12 mouse cellular contexts compared by ENCODE assay signal in genomic region chr4:41495850-41496249, GRCm38 (mm10). TPM values are rescaled to one million over a fixed set of nuclear protein-coding genes. Genes with fewer than 3 reads are reported as not detected.
DNase-seq lines count a peak whose midpoint lies in the region; ATAC-seq lines count a peak whose summit lies in the region.
"Had no signal": no experiment of that assay in that cellular context is flagged by ENCODE, and none has a peak within 500 bp of the region (broad histone marks: within the 10 kb centered on the region; RNA-seq: fewer than 3 reads in every experiment).

No protein-coding gene starts in this region.

- no peak overlapping the region for H3K4me2 ChIP-seq in embryonic facial prominence, embryonic 14.5 days (ENCODE audit: low read depth, low read length)
- H3K4me2 ChIP-seq in hindbrain, embryonic 15.5 days = no peak overlapping the region
- H3K4me2 ChIP-seq in hindbrain, embryonic 11.5 days (replicated peaks; ENCODE audit: low read depth, low read length) = no peak overlapping the region
- H3K4me2 ChIP-seq: liver, embryonic 13.5 days had no signal

- peak; percentile 41; the same call in 1 of the 2 replicates for ATAC-seq in embryonic facial prominence, embryonic 14.5 days (ENCODE audit: low read depth)
- ATAC-seq in hindbrain, embryonic 15.5 days (ENCODE audit: low FRiP score, low read depth) = peak; percentile 77
- no peak for ATAC-seq in hindbrain, embryonic 11.5 days (ENCODE audit: low FRiP score)

- H3K9ac ChIP-seq in embryonic facial prominence, embryonic 14.5 days (ENCODE audit: low read depth, low read length) = no peak overlapping the region
- H3K9ac ChIP-seq in hindbrain, embryonic 15.5 days = no peak overlapping the region
- no peak overlapping the region for H3K9ac ChIP-seq in hindbrain, embryonic 11.5 days (ENCODE audit: low read depth, low read length)
- H3K9ac ChIP-seq: liver, embryonic 13.5 days had no signal

- H3K27ac ChIP-seq in embryonic facial prominence, embryonic 14.5 days (replicated peaks; ENCODE audit: low read depth, low read length) = no peak overlapping the region
- no peak overlapping the region for H3K27ac ChIP-seq in embryonic facial prominence, embryonic 10.5 days (replicated peaks)
- no peak overlapping the region for H3K27ac ChIP-seq in hindbrain, embryonic 15.5 days (replicated peaks)
- no peak overlapping the region for H3K27ac ChIP-seq in hindbrain, embryonic 11.5 days (ENCODE audit: low read depth, low read length)
- H3K27ac ChIP-seq: liver, embryonic 13.5 days had no signal

- H3K4me1 ChIP-seq in embryonic facial prominence, embryonic 14.5 days (ENCODE audit: control insufficient read depth, insufficient read depth, low read length) = peaks cover 14% of the 10 kb centered on the region; the same call in 1 of the 2 replicates
- H3K4me1 ChIP-seq in embryonic facial prominence, embryonic 10.5 days = peaks cover 24% of the 10 kb centered on the region
- peaks cover 27% of the 10 kb centered on the region for H3K4me1 ChIP-seq in hindbrain, embryonic 15.5 days (replicated peaks)
- H3K4me1 ChIP-seq in hindbrain, embryonic 11.5 days (replicated peaks; ENCODE audit: control insufficient read depth, insufficient read depth, low read length) = peaks cover 10% of the 10 kb centered on the region

- peak; percentile 60 for DNase-seq in embryonic facial prominence, embryonic 14.5 days (ENCODE audit: low spot score)
- no peak for DNase-seq in embryonic facial prominence, embryonic 10.5 days (ENCODE audit: low spot score)
- no peak for DNase-seq in hindbrain, embryonic 11.5 days (ENCODE audit: low spot score)
- DNase-seq in Muller cell, postnatal 12 days (ENCODE audit: inconsistent ontology term) = peak; percentile 23
- peak; percentile 36 to 55 for DNase-seq in lung, adult 18-20 months
- no peak for DNase-seq in thymus, postnatal 10 days (ENCODE audit: low spot score in 2 of 2)
- DNase-seq in gastrocnemius, adult 8-10 months (ENCODE audit: low spot score in 2 of 2) = no peak
- DNase-seq: embryo, embryonic 11 days; kidney, postnatal 14 days; liver, embryonic 13.5 days had no signal

- no peak overlapping the region for H3K4me3 ChIP-seq in embryonic facial prominence, embryonic 14.5 days (ENCODE audit: low read depth, low read length)
- H3K4me3 ChIP-seq in embryonic facial prominence, embryonic 10.5 days = no peak overlapping the region
- no peak overlapping the region for H3K4me3 ChIP-seq in hindbrain, embryonic 15.5 days
- H3K4me3 ChIP-seq in hindbrain, embryonic 11.5 days (ENCODE audit: low read depth, low read length) = no peak overlapping the region
- H3K4me3 ChIP-seq: liver, embryonic 13.5 days had no signal

- H3K27me3 ChIP-seq in embryonic facial prominence, embryonic 14.5 days (replicated peaks; ENCODE audit: control insufficient read depth, insufficient read depth, low read length) = peaks cover 47% of the 10 kb centered on the region
- H3K27me3 ChIP-seq in embryonic facial prominence, embryonic 10.5 days (replicated peaks; ENCODE audit: low read depth, poor library complexity, severe bottlenecking) = peaks cover 81% of the 10 kb centered on the region
- H3K27me3 ChIP-seq in hindbrain, embryonic 15.5 days = peaks cover 42% of the 10 kb centered on the region
- peaks cover 43% of the 10 kb centered on the region for H3K27me3 ChIP-seq in hindbrain, embryonic 11.5 days (ENCODE audit: control insufficient read depth, insufficient read depth, low read length)

- no peaks in the 10 kb centered on the region for H3K36me3 ChIP-seq in embryonic facial prominence, embryonic 14.5 days (ENCODE audit: control insufficient read depth, insufficient read depth, low read length)
- no peaks in the 10 kb centered on the region for H3K36me3 ChIP-seq in embryonic facial prominence, embryonic 10.5 days (replicated peaks)
- H3K36me3 ChIP-seq in hindbrain, embryonic 15.5 days = no peaks in the 10 kb centered on the region
- no peaks in the 10 kb centered on the region for H3K36me3 ChIP-seq in hindbrain, embryonic 11.5 days (ENCODE audit: control insufficient read depth, insufficient read depth, low read length)
- H3K36me3 ChIP-seq: liver, embryonic 13.5 days had no signal

- WGBS in embryonic facial prominence, embryonic 14.5 days = 80% methylated on average over 11 of the region's 11 CpGs
- 91% methylated on average over 11 of the region's 11 CpGs for WGBS in embryonic facial prominence, embryonic 10.5 days
- 56% methylated on average over 11 of the region's 11 CpGs for WGBS in hindbrain, embryonic 15.5 days
- 93% methylated on average over 11 of the region's 11 CpGs for WGBS in hindbrain, embryonic 11.5 days

- no peaks in the 10 kb centered on the region for H3K9me3 ChIP-seq in embryonic facial prominence, embryonic 14.5 days (ENCODE audit: control insufficient read depth, low read length)
- H3K9me3 ChIP-seq in embryonic facial prominence, embryonic 10.5 days = no peaks in the 10 kb centered on the region
- H3K9me3 ChIP-seq in hindbrain, embryonic 15.5 days = no peaks in the 10 kb centered on the region
- H3K9me3 ChIP-seq in hindbrain, embryonic 11.5 days (ENCODE audit: control insufficient read depth, low read length) = no peaks in the 10 kb centered on the region
- H3K9me3 ChIP-seq: liver, embryonic 13.5 days had no signal

RNA-seq across cellular contexts. Expression of gene AI464131, which starts 7.0 kb away (rescaled TPM):
- 12.5 and 13.7 TPM in 2 replicates for polyA plus RNA-seq in embryonic facial prominence, embryonic 14.5 days (2014; fragmentation: Nextera tagmentation; extraction: Ambion mirVana)
- polyA plus RNA-seq in embryonic facial prominence, embryonic 10.5 days (2016; fragmentation: Nextera tagmentation; extraction: Ambion mirVana) = 5.7 and 8.9 TPM in 2 replicates
- polyA plus RNA-seq in hindbrain, embryonic 15.5 days (2015; fragmentation: Nextera tagmentation; extraction: Ambion mirVana) = 11.2 and 14.0 TPM in 2 replicates
- 8.3 and 10.9 TPM in 2 replicates for polyA plus RNA-seq in hindbrain, embryonic 11.5 days (2014; fragmentation: Nextera tagmentation; extraction: Ambion mirVana)
- total RNA-seq in gastrocnemius, adult 8-10 months (2022) = 100 to 1,000 TPM in 1 of 4 experiments, 10 to 100 TPM in 3; 65.9 to 101 (median 86.2) TPM
- total RNA-seq: granulocyte monocyte progenitor cell, adult 5-6 weeks had no signal

RNA-seq across cellular contexts. Expression of gene 1110017D15Rik, which starts 21.3 kb away (rescaled TPM):
- 6.0 and 16.3 TPM in 2 replicates for polyA plus RNA-seq in embryonic facial prominence, embryonic 14.5 days (2014; fragmentation: Nextera tagmentation; extraction: Ambion mirVana)
- polyA plus RNA-seq in embryonic facial prominence, embryonic 10.5 days (2016; fragmentation: Nextera tagmentation; extraction: Ambion mirVana) = 5.3 and 6.1 TPM in 2 replicates
- polyA plus RNA-seq in hindbrain, embryonic 15.5 days (2015; fragmentation: Nextera tagmentation; extraction: Ambion mirVana) = 17.0 and 19.3 TPM in 2 replicates
- polyA plus RNA-seq in hindbrain, embryonic 11.5 days (2014; fragmentation: Nextera tagmentation; extraction: Ambion mirVana) = 12.7 and 14.3 TPM in 2 replicates
- total RNA-seq in gastrocnemius, adult 8-10 months (2022) = not detected
- total RNA-seq: granulocyte monocyte progenitor cell, adult 5-6 weeks had no signal
- polyA plus RNA-seq: liver, embryonic 13.5 days had no signal

RNA-seq across cellular contexts. Expression of gene Nudt2, which starts 30.9 kb away (rescaled TPM):
- polyA plus RNA-seq in embryonic facial prominence, embryonic 14.5 days (2014; fragmentation: Nextera tagmentation; extraction: Ambion mirVana) = 49.0 and 50.7 TPM in 2 replicates
- 55.4 and 61.4 TPM in 2 replicates for polyA plus RNA-seq in embryonic facial prominence, embryonic 10.5 days (2016; fragmentation: Nextera tagmentation; extraction: Ambion mirVana)
- polyA plus RNA-seq in hindbrain, embryonic 15.5 days (2015; fragmentation: Nextera tagmentation; extraction: Ambion mirVana) = 68.3 and 76.0 TPM in 2 replicates
- 67.7 and 70.3 TPM in 2 replicates for polyA plus RNA-seq in hindbrain, embryonic 11.5 days (2014; fragmentation: Nextera tagmentation; extraction: Ambion mirVana)
- 10 to 100 TPM; 23.9 to 32.6 (median 27.9) TPM for total RNA-seq in gastrocnemius, adult 8-10 months (2022)

RNA-seq across cellular contexts. Expression of gene Kif24, which starts 31.2 kb away (rescaled TPM):
- 5.7 and 6.3 TPM in 2 replicates for polyA plus RNA-seq in embryonic facial prominence, embryonic 14.5 days (2014; fragmentation: Nextera tagmentation; extraction: Ambion mirVana)
- 13.7 and 15.1 TPM in 2 replicates for polyA plus RNA-seq in embryonic facial prominence, embryonic 10.5 days (2016; fragmentation: Nextera tagmentation; extraction: Ambion mirVana)
- 2.9 and 4.1 TPM in 2 replicates for polyA plus RNA-seq in hindbrain, embryonic 15.5 days (2015; fragmentation: Nextera tagmentation; extraction: Ambion mirVana)
- polyA plus RNA-seq in hindbrain, embryonic 11.5 days (2014; fragmentation: Nextera tagmentation; extraction: Ambion mirVana) = 10.4 and 11.9 TPM in 2 replicates
- under 1 TPM; 0.12 to 0.36 (median 0.15) TPM for total RNA-seq in gastrocnemius, adult 8-10 months (2022)

Comparison
In these comparisons a context has a peak if more than half of its experiments do, and no peak if none do; other contexts are left out.
1. DNase-seq: peak in embryonic facial prominence, embryonic 14.5 days (single experiment), Muller cell, postnatal 12 days (single experiment) and lung, adult 18-20 months (2 of 2); none in embryonic facial prominence, embryonic 10.5 days (single experiment), hindbrain, embryonic 11.5 days (single experiment), thymus, postnatal 10 days (0 of 2) and gastrocnemius, adult 8-10 months (0 of 2).